Mouse (Mus musculus): ENCODE measurements around the gene Zic1.

- no peak for TF ChIP-seq POLR2A (IDR thresholded peaks at IDR 0.05; ENCODE audit: control insufficient read depth, extremely low read depth, insufficient read depth, low read length, poor library complexity)
- no peak for TF ChIP-seq CTCF (IDR thresholded peaks at IDR 0.05; ENCODE audit: borderline replicate concordance, control insufficient read depth, extremely low read depth, insufficient read depth, low read length, poor library complexity)
Observed at GRCm38 (mm10) chr9:91378411-91379299, 13.0 kb upstream of the Zic1 start.
